Mouse (Mus musculus) midbrain, embryonic 13.5 days (tissue): ENCODE data around the gene Rpl4. TPM values are rescaled to one million over a fixed set of nuclear protein-coding genes. Genes with fewer than 3 reads are reported as not detected.

Experiments
- ATAC-seq: fragments of 200-750 bp; cut with Nextera tagmentation; 2 replicates; pipeline ENCODE4 v1.8.0; 2017; ENCODE audit warnings: mild to moderate bottlenecking, moderate TSS enrichment, moderate library complexity
- H3K27ac ChIP-seq: fragments of 300-500 bp; sonication (generic); 2 replicates; pipeline ENCODE4 v1.5.1; 2015; ENCODE audit warnings: inconsistent platforms, mild to moderate bottlenecking, moderate library complexity
- H3K27me3 ChIP-seq: fragments of 300-500 bp; sonication (generic); 2 replicates; pipeline ENCODE4 v1.6.1; 2015; ENCODE audit warnings: mild to moderate bottlenecking, inconsistent platforms
- H3K36me3 ChIP-seq: fragments of 300-500 bp; sonication (generic); 2 replicates; pipeline ENCODE4 v1.6.1; 2015; ENCODE audit warnings: mild to moderate bottlenecking, inconsistent platforms
- H3K4me1 ChIP-seq: fragments of 300-500 bp; sonication (generic); replicated peaks from 2 replicates; pipeline ENCODE4 v1.6.1; 2015; ENCODE audit warnings: inconsistent platforms
- H3K4me2 ChIP-seq: fragments of 300-500 bp; sonication (generic); replicated peaks from 2 replicates; pipeline ENCODE4 v1.6.1; 2015; ENCODE audit warnings: moderate library complexity, mild to moderate bottlenecking, inconsistent platforms
- H3K4me3 ChIP-seq: fragments of 300-500 bp; sonication (generic); replicated peaks from 2 replicates; pipeline ENCODE4 v1.5.1; 2015; ENCODE audit warnings: mild to moderate bottlenecking, inconsistent platforms
- H3K9ac ChIP-seq: fragments of 300-500 bp; sonication (generic); replicated peaks from 2 replicates; pipeline ENCODE4 v1.6.1; 2015; ENCODE audit warnings: mild to moderate bottlenecking, inconsistent platforms
- H3K9me3 ChIP-seq: fragments of 300-500 bp; sonication (generic); 2 replicates; pipeline ENCODE4 v1.6.1; 2016; ENCODE audit warnings: mild to moderate bottlenecking, inconsistent platforms
- WGBS: fragments of 180-500 bp; shearing (Covaris S2); methylation state at CpG from one replicate; pipeline ENCODE4 v1.1.7; 2015; 5-methylcytosine and 5-hydroxymethylcytosine counted together
- polyA plus RNA-seq: library from polyadenylated mRNA; unstranded; fragments of >200 nt; fragmentation: Nextera tagmentation; extraction: Ambion mirVana; gene quantifications from 2 replicates; pipeline ENCODE4 v1.2.1, GENCODE M21; 2015

The Rpl4 gene
- polyA plus RNA-seq, 1 experiment from 2014 or later, result 675 TPM

GRCm38 (mm10) chr9:64199897-64200296 lies 26.7 kb downstream of the Rpl4 start:
- H3K27ac ChIP-seq, result no peak overlapping the region
- ATAC-seq, result no peak
- no peak overlapping the region for H3K9ac ChIP-seq
- 79% methylated on average over 2 of the region's 2 CpGs for WGBS
- H3K4me3 ChIP-seq, result no peak overlapping the region
- H3K27me3 ChIP-seq, result no peaks in the 10 kb centered on the region
- no peaks in the 10 kb centered on the region for H3K9me3 ChIP-seq
- no peak overlapping the region for H3K4me2 ChIP-seq
- peaks cover 20% of the 10 kb centered on the region for H3K36me3 ChIP-seq
- no peaks in the 10 kb centered on the region for H3K4me1 ChIP-seq

- Histone ChIP-seq H3K4me3 (no peak overlapping the region), H3K36me3 (peaks cover 27% of the 10 kb centered on the region), H3K9me3 (no peaks in the 10 kb centered on the region), H3K4me2 (no peak overlapping the region), H3K27ac (no peak overlapping the region), H3K4me1 (no peaks in the 10 kb centered on the region), H3K27me3 (no peaks in the 10 kb centered on the region), H3K9ac (no peak overlapping the region)
- no peak for ATAC-seq
These were observed 29.2 kb downstream of the Rpl4 start for GRCm38 (mm10) chr9:64202331-64202730.

DNA sequence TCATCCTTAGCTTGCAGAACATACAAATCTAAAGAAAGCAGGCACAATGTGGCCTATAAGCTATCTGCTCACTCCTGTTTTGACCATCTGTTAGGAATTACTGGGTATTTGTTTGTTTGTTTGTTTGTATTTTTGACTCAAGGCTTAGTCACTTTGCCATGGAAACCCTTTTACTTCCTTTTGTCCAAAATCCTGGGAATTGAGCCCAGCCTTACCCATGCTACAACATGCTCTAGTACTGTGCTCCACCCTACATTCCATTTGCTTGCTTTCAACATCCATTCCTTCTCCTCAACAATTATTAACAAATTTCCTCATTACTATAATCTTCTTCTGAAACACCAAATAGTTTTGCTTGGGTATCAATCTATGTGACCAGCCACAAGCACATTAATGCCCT lies 29.7 kb downstream of the Rpl4 start:
- Histone ChIP-seq H3K4me1 (no peaks in the 10 kb centered on the region), H3K4me2 (no peak overlapping the region), H3K36me3 (peaks cover 27% of the 10 kb centered on the region), H3K9ac (no peak overlapping the region), H3K4me3 (no peak overlapping the region), H3K27ac (no peak overlapping the region), H3K9me3 (no peaks in the 10 kb centered on the region), H3K27me3 (no peaks in the 10 kb centered on the region)
- ATAC-seq, result no peak

- no peak for ATAC-seq
- no peak overlapping the region for H3K27ac ChIP-seq
These were observed 34.4 kb downstream of the Rpl4 start for GRCm38 (mm10) chr9:64207509-64208084.

GRCm38 (mm10) chr9:64214452-64214851 lies 41.3 kb downstream of the Rpl4 start:
- no peak for ATAC-seq
- 94% methylated on average over 17 of the region's 17 CpGs for WGBS
- H3K27ac ChIP-seq, result no peak overlapping the region
- no peaks in the 10 kb centered on the region for H3K27me3 ChIP-seq
- no peak overlapping the region for H3K4me3 ChIP-seq
- peaks cover 20% of the 10 kb centered on the region; the same call in 1 of the 2 replicates for H3K36me3 ChIP-seq
- no peak overlapping the region for H3K4me2 ChIP-seq
- no peak overlapping the region for H3K9ac ChIP-seq
- no peaks in the 10 kb centered on the region for H3K9me3 ChIP-seq
- H3K4me1 ChIP-seq, result 0 out of 2 replicates have a peak, but pooled peaks cover 1% of the 10 kb centered on the region

More at GRCm38 (mm10) chr9:64207509-64208084, 34.4 kb downstream of the Rpl4 start:
- Histone ChIP-seq H3K27me3 (no peaks in the 10 kb centered on the region), H3K9ac (no peak overlapping the region), H3K9me3 (no peaks in the 10 kb centered on the region), H3K4me1 (no peaks in the 10 kb centered on the region), H3K36me3 (peaks cover 44% of the 10 kb centered on the region), H3K4me3 (no peak overlapping the region), H3K4me2 (no peak overlapping the region)
- 94% methylated on average over 3 of the region's 3 CpGs for WGBS

DNA sequence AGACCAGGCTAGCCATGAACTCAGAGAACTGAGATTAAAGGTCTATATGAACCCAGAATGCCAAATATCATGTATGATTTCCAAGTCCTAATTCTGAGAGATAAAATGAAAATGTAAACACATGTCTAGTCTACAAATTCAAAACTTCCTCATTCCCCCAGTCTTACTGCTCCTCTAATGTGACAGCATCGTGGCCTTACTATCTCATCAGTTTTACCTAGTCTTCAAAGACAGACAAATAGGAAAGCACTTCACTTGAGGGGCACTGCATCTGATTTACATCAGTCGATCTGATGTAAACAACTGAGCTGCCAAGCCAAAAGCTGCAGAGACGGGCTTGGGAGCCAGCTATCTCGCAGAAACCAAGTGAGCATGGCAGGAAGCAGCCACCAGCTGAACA lies 42.9 kb downstream of the Rpl4 start:
- H3K4me3 ChIP-seq, result no peak overlapping the region
- H3K9me3 ChIP-seq, result no peaks in the 10 kb centered on the region
- no peak overlapping the region for H3K9ac ChIP-seq
- 0 out of 2 replicates have a peak, but pooled peaks cover 3% of the 10 kb centered on the region for H3K4me1 ChIP-seq
- no peak for ATAC-seq
- peaks cover 10% of the 10 kb centered on the region; the same call in 1 of the 2 replicates for H3K36me3 ChIP-seq
- no peak overlapping the region for H3K27ac ChIP-seq
- H3K27me3 ChIP-seq, result no peaks in the 10 kb centered on the region
- H3K4me2 ChIP-seq, result no peak overlapping the region
- 91% methylated on average over 4 of the region's 4 CpGs for WGBS

- Histone ChIP-seq H3K9ac (no peak overlapping the region), H3K36me3 (peaks cover 9% of the 10 kb centered on the region; the same call in 1 of the 2 replicates), H3K27ac (no peak overlapping the region), H3K4me1 (0 out of 2 replicates have a peak, but pooled peaks cover 3% of the 10 kb centered on the region), H3K4me3 (no peak overlapping the region), H3K4me2 (no peak overlapping the region), H3K27me3 (no peaks in the 10 kb centered on the region), H3K9me3 (no peaks in the 10 kb centered on the region)
- 87% methylated on average over 2 of the region's 2 CpGs for WGBS
- ATAC-seq, result no peak
These were observed 43.5 kb downstream of the Rpl4 start for GRCm38 (mm10) chr9:64216641-64217040.

DNA sequence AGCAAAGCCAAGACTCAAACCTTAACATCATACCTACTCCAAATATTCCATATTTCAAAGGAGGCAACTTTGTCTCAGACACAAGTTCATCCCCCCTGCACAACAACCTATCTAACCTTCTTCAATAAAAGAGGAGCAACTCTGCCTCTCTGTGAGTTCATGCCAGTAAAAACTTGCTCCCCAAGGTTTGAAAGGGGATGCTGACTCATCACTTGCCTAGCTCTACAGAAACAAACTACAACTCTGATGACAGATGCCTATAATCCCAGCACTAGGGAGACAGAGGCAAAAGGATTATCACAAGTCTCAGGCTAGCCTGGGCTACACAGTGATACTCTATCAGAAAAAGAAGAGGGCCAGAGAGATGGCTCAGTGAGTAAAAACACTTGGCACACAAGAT lies 44.7 kb downstream of the Rpl4 start:
- Histone ChIP-seq H3K4me2 (no peak overlapping the region), H3K27ac (no peak overlapping the region), H3K9me3 (no peaks in the 10 kb centered on the region), H3K36me3 (no peaks in the 10 kb centered on the region), H3K9ac (no peak overlapping the region), H3K4me1 (0 out of 2 replicates have a peak, but pooled peaks cover 3% of the 10 kb centered on the region), H3K4me3 (no peak overlapping the region), H3K27me3 (no peaks in the 10 kb centered on the region)
- ATAC-seq, result no peak

- Histone ChIP-seq H3K27me3 (no peaks in the 10 kb centered on the region), H3K27ac (no peak overlapping the region), H3K36me3 (no peaks in the 10 kb centered on the region), H3K9ac (no peak overlapping the region), H3K4me2 (no peak overlapping the region), H3K4me3 (no peak overlapping the region), H3K9me3 (no peaks in the 10 kb centered on the region), H3K4me1 (0 out of 2 replicates have a peak, but pooled peaks cover 3% of the 10 kb centered on the region)
- WGBS, result 35% methylated on average over 1 of the region's 1 CpGs
- ATAC-seq, result no peak
These were observed 46.1 kb downstream of the Rpl4 start for GRCm38 (mm10) chr9:64219305-64219704.

DNA sequence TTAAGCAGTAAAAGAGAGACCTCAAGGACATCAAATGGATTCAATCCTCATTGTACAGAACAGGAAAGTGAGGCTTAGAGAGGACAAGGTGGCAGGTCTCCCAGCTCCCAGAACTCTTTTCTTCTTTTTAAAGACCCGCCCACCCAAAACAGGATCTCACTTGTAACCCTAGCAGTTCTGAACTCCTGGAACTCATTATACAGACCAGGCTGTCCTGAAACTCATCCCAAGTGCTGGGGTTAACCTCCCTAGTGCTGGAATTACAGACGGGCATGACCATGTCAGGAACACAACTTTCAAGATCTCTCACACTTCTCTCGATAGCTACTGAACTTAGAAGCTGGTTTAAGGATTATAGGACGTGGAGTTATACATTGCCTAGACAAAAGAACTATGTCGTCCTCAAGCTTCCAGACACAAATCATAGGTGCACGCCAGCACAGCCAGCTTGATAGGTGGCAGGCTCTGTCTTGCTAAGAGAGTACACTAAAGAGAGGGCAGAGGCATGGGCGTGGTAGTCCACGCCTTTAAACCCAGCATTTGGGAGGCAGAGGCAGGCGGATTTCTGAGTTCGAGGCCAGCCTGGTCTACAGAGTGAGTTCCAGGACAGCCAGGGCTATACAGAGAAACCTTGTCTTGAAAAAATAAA lies 46.7 kb downstream of the Rpl4 start:
- WGBS, result 88% methylated on average over 10 of the region's 10 CpGs
- H3K9ac ChIP-seq, result no peak overlapping the region

DNA sequence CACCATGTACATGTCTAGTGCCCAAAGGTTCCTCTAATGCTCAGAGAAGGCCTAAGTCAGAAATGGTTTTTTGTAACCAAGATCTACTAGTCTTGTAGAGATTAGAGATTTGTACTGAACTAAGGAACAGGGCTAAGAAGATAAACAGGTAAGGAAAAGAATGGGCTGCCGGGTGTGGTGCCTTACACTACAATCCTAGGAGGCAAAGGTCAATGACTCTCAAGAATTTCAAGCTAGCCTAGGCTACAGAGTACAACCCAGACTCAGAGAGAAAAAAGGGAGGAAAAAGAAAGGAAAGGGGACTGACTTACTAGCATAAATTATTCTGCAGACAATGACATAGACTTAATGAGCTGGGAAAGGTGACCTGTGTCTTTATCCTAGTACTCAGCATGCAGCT lies 47.4 kb downstream of the Rpl4 start:
- no peak overlapping the region for H3K9ac ChIP-seq
- no peaks in the 10 kb centered on the region for H3K9me3 ChIP-seq
- H3K27me3 ChIP-seq, result no peaks in the 10 kb centered on the region
- H3K4me1 ChIP-seq, result 0 out of 2 replicates have a peak, but pooled peaks cover 3% of the 10 kb centered on the region
- WGBS, result 50% methylated on average over 1 of the region's 1 CpGs
- H3K4me3 ChIP-seq, result no peak overlapping the region
- no peaks in the 10 kb centered on the region for H3K36me3 ChIP-seq
- no peak for ATAC-seq
- no peak overlapping the region for H3K4me2 ChIP-seq
- H3K27ac ChIP-seq, result no peak overlapping the region

More for the DNA sequence above, 46.7 kb downstream of the Rpl4 start:
- H3K4me1 ChIP-seq, result 0 out of 2 replicates have a peak, but pooled peaks cover 3% of the 10 kb centered on the region
- H3K4me2 ChIP-seq, result no peak overlapping the region
- no peak overlapping the region for H3K4me3 ChIP-seq
- H3K9me3 ChIP-seq, result no peaks in the 10 kb centered on the region
- H3K27me3 ChIP-seq, result no peaks in the 10 kb centered on the region
- no peak for ATAC-seq
- H3K27ac ChIP-seq, result no peak overlapping the region
- H3K36me3 ChIP-seq, result no peaks in the 10 kb centered on the region

GRCm38 (mm10) chr9:64221480-64221879 lies 48.3 kb downstream of the Rpl4 start:
- 89% methylated on average over 4 of the region's 4 CpGs for WGBS
- ATAC-seq, result no peak
- H3K4me2 ChIP-seq, result no peak overlapping the region
- no peak overlapping the region for H3K4me3 ChIP-seq
- H3K27me3 ChIP-seq, result no peaks in the 10 kb centered on the region
- no peak overlapping the region for H3K27ac ChIP-seq
- H3K4me1 ChIP-seq, result 0 out of 2 replicates have a peak, but pooled peaks cover 3% of the 10 kb centered on the region
- H3K9ac ChIP-seq, result no peak overlapping the region
- no peaks in the 10 kb centered on the region for H3K36me3 ChIP-seq
- H3K9me3 ChIP-seq, result no peaks in the 10 kb centered on the region
